Comparison of ENCODE assay signal across 8 mouse cellular contexts in genomic region chr1:87650611-87651079, GRCm38 (mm10). TPM values are rescaled to one million over a fixed set of nuclear protein-coding genes. Genes with fewer than 3 reads are reported as not detected.
DNase-seq lines count a peak whose midpoint lies in the region; ATAC-seq and TF ChIP-seq lines count a peak whose summit lies in the region.

No protein-coding gene starts in this region.

- no peak for TF ChIP-seq POLR2A in heart, adult 2 months (IDR thresholded peaks at IDR 0.05; ENCODE audit: insufficient read depth, low read depth, low read length)

- H3K27me3 ChIP-seq in heart, adult 2 months (ENCODE audit: control insufficient read depth, insufficient read depth, low read length) = no peaks in the 10 kb centered on the region
- no peaks in the 10 kb centered on the region for H3K27me3 ChIP-seq in heart, embryonic 10.5 days (ENCODE audit: insufficient read depth, poor library complexity, severe bottlenecking)
- H3K27me3 ChIP-seq in midbrain, embryonic 13.5 days = no peaks in the 10 kb centered on the region

- H3K36me3 ChIP-seq in heart, adult 2 months (ENCODE audit: control insufficient read depth, insufficient read depth, low read length) = peaks cover 2% of the 10 kb centered on the region; the same call in 1 of the 2 replicates
- H3K36me3 ChIP-seq in heart, embryonic 10.5 days = no peaks in the 10 kb centered on the region
- H3K36me3 ChIP-seq in midbrain, embryonic 13.5 days = no peaks in the 10 kb centered on the region

- no peaks in the 10 kb centered on the region for H3K79me2 ChIP-seq in heart, adult 2 months (replicated peaks; ENCODE audit: control insufficient read depth, insufficient read depth, low read length)

- no peak overlapping the region for H3K4me2 ChIP-seq in midbrain, embryonic 13.5 days (replicated peaks)

- H3K9me3 ChIP-seq in heart, embryonic 10.5 days = no peaks in the 10 kb centered on the region
- no peaks in the 10 kb centered on the region for H3K9me3 ChIP-seq in midbrain, embryonic 13.5 days

- DNase-seq in heart, adult 2 months = peak; percentile 46 to 72
- no peak for DNase-seq in heart, embryonic 10.5 days (ENCODE audit: low spot score)
- DNase-seq in kidney, postnatal 36 days = peak; percentile 46 to 86
- no peak for DNase-seq in embryo, embryonic 11 days
- DNase-seq in cerebellum, postnatal 10 days = no peak

- peaks cover 14% of the 10 kb centered on the region for H3K4me1 ChIP-seq in heart, adult 2 months (ENCODE audit: control insufficient read depth, insufficient read depth, low read length)
- H3K4me1 ChIP-seq in heart, embryonic 10.5 days = peaks cover 8% of the 10 kb centered on the region; the same call in 1 of the 2 replicates
- no peaks in the 10 kb centered on the region for H3K4me1 ChIP-seq in midbrain, embryonic 13.5 days (replicated peaks)

- intact Hi-C loops in heart, adult 2 months (cut with DNase I) = no loop called here

- peak; percentile 76 for ATAC-seq in erythroblast, adult 5-6 weeks (replicated peaks; ENCODE audit: low FRiP score, poor library complexity, severe bottlenecking)
- ATAC-seq in megakaryocyte-erythroid progenitor cell, adult 5-6 weeks (replicated peaks; ENCODE audit: low FRiP score, low TSS enrichment, poor library complexity, severe bottlenecking) = peak; percentile 82
- no peak for ATAC-seq in midbrain, embryonic 13.5 days

- 51% methylated on average over 8 of the region's 8 CpGs for WGBS in heart, adult 2 months
- WGBS in heart, embryonic 10.5 days = 67% methylated on average over 8 of the region's 8 CpGs
- WGBS in midbrain, embryonic 13.5 days = 83% methylated on average over 8 of the region's 8 CpGs

- no peak overlapping the region for H3K4me3 ChIP-seq in heart, adult 2 months
- H3K4me3 ChIP-seq in heart, embryonic 10.5 days = no peak overlapping the region
- H3K4me3 ChIP-seq in midbrain, embryonic 13.5 days (replicated peaks) = no peak overlapping the region

- peak; percentile 62; the same call in 1 of the 2 replicates for TF ChIP-seq EP300 in heart, adult 2 months (IDR thresholded peaks at IDR 0.05; ENCODE audit: insufficient read depth, low read depth, low read length)

- H3K9ac ChIP-seq in heart, adult 2 months (ENCODE audit: low read depth, low read length) = no peak overlapping the region
- no peak overlapping the region for H3K9ac ChIP-seq in midbrain, embryonic 13.5 days (replicated peaks)

- no peak for TF ChIP-seq CTCF in heart, adult 2 months (IDR thresholded peaks at IDR 0.05)

- peak overlapping the region; percentile 23; the same call in 1 of the 2 replicates for H3K27ac ChIP-seq in heart, adult 2 months
- H3K27ac ChIP-seq in heart, embryonic 10.5 days = no peak overlapping the region
- H3K27ac ChIP-seq in midbrain, embryonic 13.5 days = no peak overlapping the region

RNA-seq across cellular contexts. Expression of gene Inpp5d, which starts 30.5 kb away (rescaled TPM):
- 10 to 100 TPM; 13.2 to 13.8 TPM for total RNA-seq in heart, adult 2 months (2021)
- 8.4 and 13.5 TPM in 2 replicates for polyA plus RNA-seq in heart, adult 2 months (2012; rRNA removed)
- 5.1 and 6.0 TPM in 2 replicates for polyA plus RNA-seq in heart, embryonic 10.5 days (2016; fragmentation: Nextera tagmentation; extraction: Ambion mirVana)
- 50.1 and 53.1 TPM in 2 replicates for total RNA-seq in erythroblast, adult 5-6 weeks (2015; ENCODE audit: low replicate concordance)
- 19.9 and 25.2 TPM in 2 replicates for total RNA-seq in erythroblast, adult 5-6 weeks (2017; ENCODE audit: low replicate concordance)
- total RNA-seq in megakaryocyte-erythroid progenitor cell, adult 5-6 weeks (2014; fragmentation: Nextera tagmentation) = 86.4 and 96.9 TPM in 2 replicates
- 48.1 and 59.8 TPM in 2 replicates for total RNA-seq in megakaryocyte-erythroid progenitor cell, adult 5-6 weeks (2017)
- 1.9 and 2.5 TPM in 2 replicates for polyA plus RNA-seq in midbrain, embryonic 13.5 days (2015; fragmentation: Nextera tagmentation; extraction: Ambion mirVana)

Comparison
In these comparisons a context has a peak if more than half of its experiments do, and no peak if none do; other contexts are left out.
1. DNase-seq: peak in heart, adult 2 months (2 of 2) and kidney, postnatal 36 days (2 of 2); none in heart, embryonic 10.5 days (single experiment), embryo, embryonic 11 days (single experiment) and cerebellum, postnatal 10 days (0 of 2).